Mouse (Mus musculus) adipocyte (in vitro differentiated cells): ENCODE data around the gene Map3k21.

ENCODE experiments used
- DNase-seq: peaks from one replicate; pipeline ENCODE4 v3.0.0-alpha.2; 2016; ENCODE audit warnings: low spot score

Map3k21 gene

DNA sequence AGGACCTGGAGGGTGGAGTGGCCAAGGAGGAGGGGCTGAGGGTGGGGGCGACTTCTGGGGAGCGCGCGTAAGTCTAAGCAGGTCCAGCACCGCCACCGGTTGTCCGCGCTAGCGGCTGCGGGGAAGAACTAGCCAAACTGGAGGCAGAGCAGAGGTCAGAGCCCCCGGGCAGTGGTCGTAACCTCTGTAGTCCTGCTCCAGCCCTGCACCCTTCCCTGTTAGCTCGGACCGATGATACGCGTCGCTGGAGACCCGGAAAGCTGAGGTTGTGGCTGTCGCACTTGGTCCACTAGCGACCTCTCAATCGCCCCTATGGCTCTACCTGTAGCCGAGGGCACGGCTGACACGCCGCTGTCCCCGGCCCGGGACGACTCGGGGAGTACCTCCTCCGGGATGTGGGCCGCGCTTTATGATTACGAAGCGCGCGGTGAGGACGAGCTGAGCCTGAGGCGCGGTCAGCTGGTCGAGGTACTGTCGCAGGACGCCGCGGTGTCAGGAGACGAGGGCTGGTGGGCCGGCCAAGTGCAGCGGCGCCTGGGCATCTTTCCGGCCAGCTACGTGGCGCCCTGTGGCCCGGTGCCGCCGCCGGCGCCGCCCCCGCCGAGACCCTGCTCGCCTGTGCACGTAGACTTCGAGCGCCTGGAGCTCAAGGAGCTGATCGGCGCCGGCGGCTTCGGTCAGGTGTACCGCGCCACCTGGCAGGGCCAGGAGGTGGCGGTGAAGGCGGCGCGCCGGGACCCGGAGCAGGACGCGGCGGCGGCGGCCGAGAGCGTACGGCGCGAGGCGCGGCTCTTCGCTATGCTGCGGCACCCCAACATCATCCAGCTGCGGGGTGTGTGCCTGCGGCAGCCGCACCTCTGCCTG, at the start of gene Map3k21:
TSS of gene Map3k21 (plus strand) at position 86 of the 864 bp plus-strand sequence.
- DNase-seq: no peak

DNA sequence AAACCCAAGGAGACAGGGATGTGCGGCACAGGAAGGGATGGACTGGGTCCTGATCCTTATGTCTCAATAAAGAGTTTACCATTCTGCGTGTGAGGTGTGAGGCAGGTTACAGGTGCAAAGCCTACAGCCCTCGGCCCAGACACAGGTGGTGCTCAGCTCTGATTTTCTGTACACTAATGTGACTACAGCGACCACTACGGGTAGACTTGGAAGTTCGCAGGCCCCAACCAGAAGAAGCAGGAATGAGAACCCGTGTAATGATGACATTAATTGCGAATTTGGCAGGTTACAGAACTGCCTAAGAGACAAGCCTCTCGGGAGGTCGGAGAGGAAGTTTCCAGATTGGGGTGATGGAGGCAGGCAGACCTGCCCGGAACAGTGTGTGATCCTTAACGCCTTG, 44.1 kb upstream of the Map3k21 start:
- DNase-seq: no peak

DNA sequence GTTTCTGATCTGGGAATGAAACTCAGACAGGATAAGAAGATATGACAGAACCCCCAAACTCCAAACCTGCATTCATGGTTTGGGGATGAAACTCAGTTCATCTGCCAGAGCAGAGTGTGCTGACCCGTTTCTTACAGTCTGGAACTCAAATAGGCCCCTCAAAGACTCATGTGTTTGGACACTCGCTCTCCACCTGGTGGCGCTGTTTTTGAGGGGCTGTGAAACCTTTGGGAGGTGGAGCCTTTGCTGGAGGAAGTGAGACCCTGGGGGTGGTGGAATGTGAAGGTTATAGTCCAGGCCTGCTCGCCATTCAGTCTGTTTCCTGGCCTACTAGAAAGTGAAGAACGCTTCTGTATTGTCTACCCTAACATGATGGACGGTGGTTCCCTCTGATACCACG, 41.7 kb upstream of the Map3k21 start:
- DNase-seq: no peak

DNA sequence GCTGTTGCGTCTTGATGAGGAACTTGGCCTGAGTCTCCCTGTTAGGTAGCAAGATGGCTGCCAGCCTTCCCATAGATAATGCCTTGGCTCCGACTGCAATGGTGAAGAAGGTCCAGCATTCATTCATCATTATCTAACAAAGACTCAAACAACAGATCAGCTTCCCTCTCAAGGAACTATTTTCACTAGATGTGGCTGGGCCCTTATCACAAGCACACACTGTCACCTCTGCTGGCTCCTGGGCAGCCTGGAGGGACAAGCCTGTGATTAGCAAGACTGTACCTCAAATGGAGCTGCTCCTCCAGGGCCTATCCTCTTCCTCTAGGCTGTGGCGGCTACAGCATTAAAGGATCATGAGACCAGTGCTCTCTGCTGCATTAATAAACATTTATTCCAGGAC, 40.5 kb upstream of the Map3k21 start:
- DNase-seq: no peak

DNA sequence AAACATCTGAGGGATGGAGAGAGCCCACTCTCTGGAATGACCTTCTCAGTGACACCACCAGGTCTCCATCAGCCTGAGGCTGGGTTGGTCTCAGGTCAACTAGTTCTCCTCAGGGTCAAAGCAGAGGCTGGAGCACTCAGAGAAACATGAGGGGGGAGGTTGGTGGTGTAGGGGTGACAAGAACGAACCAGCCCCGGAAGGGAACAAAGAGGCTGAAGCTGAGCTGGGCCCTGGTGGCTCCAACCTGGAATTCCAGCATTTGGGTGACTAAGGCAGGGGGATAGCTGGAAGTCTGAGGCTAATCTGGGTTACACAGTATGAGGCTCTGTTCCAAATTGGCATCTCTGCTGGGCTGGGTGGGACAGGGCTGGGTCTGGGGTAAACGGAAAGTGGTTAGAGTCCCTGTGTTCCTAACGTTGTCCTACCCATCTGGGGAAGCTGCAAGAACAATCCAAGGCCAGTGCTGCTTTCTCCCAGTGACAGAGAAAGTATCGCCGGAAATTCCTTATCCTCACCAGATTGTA, 40.0 kb upstream of the Map3k21 start:
- DNase-seq: no peak

DNA sequence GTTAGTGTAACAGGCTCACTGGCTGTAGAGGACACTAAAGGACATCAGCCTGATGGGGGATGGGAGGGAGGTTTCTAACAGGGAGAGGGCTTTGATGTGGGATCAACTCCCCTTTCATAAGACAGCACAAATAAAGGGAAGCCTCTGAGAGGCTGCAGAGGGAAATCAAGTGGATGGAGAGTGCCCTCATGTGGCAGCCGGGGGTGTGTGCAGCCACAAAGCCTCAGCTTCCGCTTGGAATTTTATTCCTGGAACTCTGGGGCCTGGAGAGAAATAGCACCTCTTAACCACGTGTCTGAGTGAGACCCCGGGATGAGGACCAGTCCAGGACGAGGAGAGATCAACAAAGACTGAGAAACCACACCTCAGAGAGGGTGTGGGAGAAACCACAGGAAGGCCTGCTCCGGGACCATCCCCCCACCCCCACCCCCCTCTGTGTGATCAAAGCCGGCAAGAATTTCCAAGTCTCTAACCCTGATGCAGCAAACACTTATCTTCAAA, 39.4 kb upstream of the Map3k21 start:
- peak; percentile 71 for DNase-seq

DNA sequence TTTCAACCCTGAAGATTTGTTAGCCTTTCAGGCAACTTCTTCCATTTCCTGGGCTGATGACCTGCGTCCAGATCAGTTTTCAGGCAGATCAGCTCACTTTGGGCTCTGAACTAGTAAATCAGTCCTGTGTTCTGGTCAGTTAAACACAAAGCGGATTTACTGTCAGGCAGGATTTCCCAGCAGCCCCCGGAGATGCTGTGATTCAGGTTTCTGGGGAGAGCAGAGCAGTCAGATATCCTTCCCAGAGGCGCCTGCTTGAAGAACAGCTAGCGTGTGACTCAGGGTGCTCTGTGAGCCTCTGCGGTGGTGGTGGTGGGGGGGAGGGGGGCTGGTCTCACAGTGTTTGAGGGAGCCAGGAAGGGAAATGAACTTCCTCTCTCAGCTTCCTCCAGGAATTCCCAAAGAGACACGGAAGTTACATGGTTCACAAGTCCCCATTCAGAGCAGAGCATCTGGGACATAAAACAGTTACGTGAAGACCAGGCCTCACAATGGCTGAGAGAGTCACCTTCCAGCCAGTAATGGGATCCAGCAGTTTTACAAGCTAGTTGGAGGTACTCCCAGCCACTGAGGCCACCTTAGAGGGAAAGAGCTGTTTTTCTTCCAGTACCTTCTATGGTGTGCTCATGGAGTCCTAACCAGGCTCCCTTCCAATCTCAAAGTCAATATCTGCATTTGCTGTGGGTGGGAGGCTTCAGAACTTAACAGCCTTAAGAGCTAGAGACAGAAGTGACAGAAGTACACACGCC, 37.6 kb upstream of the Map3k21 start:
- no peak for DNase-seq

DNA sequence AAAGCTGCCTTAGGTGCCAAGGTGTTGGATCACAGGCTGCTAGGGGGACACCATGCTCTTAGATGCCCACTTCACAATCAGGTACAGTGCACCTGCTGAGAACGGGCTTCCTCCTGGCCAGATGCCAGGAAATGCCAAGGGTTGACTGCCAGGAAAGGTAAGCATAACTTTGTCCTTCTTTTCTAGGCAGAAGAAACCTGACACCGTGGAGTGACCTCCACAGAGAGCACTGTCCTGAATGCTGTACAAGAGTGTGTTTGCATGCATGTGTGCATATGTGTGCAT, 37.1 kb upstream of the Map3k21 start:
- no peak for DNase-seq

DNA sequence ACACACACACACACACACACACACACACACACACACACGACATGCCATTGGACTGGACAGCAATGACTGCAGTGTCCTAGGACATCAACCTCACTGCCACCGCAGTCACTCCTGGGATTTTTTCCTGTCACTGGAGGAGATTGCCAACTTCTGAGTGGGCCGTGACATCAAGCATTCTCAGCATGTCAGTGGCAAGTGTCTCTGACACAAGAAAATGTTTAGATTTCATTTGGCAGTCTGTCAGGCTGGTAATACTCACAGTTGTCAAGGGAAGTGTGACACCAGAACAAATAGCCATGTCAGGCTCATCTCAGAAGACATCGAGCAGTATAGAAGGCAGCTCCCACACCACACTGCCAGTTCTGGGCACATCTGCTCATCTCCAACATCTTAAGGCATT, 29.8 kb upstream of the Map3k21 start:
- no peak for DNase-seq

DNA sequence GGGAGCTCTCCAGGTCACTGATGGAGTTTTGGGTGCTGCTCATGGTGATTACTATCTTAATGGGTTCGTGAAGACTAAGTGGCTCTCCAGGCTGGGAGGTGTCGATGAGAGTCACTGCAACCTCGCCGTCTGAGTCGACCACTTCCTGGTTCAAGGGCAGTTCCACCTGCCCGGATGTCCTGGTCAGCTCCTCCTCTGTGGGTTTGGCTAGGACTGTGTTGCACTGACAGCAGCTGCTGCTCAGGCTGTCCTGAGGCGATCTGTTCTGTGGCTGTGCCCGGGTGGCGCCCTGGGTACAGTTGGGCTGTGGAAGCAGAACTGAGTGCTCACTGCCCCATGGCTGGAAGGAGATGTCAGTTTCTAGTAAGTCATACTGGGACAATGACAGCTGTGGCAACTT, 22.7 kb upstream of the Map3k21 start:
- no peak for DNase-seq

DNA sequence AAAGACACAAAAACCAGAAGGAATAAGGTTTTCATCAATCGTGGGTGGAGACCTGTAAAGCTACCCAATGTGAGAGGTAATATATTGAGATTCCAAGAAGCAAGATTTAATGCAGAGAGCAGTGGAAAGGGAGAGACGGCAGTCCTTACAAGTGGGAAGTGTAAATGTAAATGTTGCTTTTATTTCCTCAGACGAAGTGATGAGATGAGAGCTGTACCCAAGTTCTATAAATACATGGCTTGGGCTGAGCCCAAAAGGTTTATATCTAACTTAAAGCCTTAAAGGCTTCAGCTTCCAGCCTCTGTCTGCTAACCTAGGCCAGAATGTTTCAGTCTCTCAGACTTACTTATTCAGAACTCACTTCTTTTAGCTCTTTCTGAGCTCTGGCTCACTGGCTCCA, 20.3 kb upstream of the Map3k21 start:
- no peak for DNase-seq

DNA sequence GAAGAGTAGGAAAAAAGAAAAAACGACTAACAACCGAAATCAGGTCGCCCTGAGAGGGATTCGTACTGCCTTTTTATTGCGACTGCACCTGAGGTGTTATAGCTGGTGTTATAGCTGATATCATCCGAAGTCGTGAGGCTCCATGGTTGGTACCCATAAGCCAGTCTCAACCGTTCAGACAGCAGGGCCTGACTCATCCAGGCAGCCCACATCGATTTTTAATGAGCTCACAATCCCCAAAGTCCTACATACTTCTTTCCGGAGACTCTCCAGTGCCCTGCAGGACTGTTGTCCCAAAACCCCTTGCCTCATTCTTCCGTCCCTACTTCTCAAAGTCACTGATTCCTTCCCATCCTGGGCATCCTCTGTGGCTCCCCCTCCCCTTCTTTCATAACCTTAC, 12.9 kb upstream of the Map3k21 start:
- no peak for DNase-seq

DNA sequence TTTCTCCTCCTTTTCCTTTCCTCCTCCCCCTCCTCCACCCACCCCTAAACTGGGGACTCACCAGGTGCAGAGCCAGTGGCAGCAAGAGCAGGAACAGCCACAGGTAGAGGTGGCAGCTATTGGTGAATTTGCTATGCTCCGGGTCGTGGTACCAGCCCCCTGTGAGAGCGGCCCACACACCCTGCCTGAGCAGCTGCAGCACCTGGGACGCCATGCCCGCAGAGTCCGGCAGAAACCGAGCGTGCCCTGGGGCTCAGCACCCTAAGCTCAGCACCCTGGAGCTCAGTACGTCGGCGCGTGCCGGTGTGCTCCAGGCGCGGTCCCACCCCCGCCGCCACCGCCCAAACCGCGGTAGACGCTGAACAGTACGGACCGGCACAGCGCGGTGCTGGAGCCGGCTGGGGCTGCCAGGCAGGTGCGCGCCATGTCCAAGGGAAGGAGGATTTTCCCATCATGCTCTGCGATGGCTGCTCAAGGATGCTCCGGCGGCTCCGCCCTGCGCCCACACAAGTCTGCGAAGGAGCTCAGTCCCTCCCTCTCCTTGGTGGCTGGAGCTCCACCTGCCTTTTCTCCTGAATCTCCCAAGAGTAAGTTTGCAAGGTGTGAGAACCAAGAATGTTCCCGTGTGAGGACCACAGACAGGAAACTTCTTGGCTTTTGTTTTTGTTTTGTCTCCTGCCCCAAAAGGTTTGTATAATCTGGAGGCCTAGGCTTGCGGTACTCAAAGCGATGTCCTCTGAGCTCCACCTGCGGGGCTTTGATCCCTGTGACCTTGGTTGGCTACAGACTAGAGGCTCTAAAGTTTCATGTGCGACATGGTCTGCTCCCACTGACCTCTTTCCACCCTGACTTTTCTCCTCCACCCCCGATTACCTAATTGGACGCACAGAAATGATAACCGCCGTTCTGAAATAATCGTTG, 12.1 kb upstream of the Map3k21 start, which contains the start of gene Pcnx2:
TSS of gene Pcnx2 (minus strand) at position 450 of the 921 bp plus-strand sequence.
- DNase-seq: no peak

DNA sequence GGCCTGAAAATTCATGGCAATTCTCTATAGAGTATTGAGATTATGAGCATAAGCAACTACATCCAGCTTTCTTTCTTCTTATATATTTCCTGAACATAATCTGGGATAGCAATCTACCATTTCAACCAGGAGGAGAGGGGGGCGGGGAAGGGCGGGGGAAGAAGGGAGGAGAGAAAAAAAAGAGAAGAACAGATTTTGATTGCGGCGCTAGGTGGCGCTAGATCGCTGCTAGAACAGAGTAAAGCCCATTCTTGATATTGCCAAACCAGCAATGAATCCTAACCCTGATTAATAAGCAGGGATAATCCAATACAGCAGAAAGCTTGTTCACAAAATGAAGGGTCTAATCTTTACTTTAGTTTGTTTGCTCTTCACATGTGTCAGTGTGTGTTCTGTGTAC, 11.4 kb upstream of the Map3k21 start:
- peak; percentile 72 for DNase-seq

DNA sequence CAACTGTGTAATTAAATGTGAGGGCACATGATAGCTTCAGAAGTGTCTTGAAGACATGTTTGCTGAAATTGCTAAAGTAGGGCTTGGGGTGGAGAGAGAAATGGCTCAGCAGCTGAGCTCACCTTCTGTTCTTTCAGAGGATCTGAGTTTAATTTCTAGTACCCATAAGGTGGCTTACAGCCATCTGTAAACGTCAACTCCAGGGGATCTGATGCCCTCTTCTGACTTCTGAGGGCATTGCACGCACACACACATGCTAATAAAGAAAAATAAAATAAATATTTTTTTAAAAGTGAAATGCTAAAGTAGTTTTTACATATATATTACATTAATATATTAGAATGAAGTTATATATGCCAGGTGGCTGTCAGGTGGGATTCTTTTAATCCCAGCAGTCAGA, 9.1 kb upstream of the Map3k21 start:
- DNase-seq: no peak

DNA sequence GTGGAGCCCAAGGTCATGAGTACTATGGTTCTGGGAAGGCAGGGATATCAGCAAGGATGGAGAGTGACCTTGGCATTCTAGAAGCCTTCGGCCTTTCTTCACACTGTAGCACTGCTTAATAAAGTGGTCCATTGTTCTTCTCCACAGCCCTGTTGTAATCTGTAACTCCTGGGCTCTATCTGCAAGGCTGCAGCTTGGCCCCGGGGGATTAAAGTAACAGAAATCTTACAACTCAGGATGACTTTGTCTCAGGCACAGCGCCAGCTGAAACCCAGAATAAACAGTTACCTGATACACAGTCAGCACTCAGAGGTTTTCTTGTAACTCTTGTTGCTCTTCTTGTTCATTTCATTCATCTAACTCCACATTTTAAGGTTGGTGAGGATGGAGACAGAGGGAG, 7.7 kb upstream of the Map3k21 start:
- no peak for DNase-seq

DNA sequence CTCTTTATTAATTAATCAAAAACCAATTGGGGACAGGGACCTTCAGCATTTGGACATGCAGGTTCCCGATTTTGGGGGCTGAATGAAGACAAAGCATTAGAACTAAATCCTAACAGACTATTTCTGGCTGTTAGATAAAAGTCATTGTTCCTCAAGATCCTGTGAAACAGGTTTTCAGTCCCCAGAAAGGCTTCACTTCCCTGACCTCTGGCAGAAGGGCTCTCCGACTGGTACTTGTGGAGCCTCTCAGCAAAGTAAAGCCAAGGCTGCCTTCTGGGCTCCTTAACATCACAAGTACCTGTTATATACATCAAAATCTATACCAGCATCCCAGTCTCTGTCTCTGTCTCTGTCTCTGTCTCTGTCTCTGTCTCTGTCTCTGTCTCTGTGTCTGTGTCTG, 4.9 kb upstream of the Map3k21 start:
- DNase-seq: no peak

DNA sequence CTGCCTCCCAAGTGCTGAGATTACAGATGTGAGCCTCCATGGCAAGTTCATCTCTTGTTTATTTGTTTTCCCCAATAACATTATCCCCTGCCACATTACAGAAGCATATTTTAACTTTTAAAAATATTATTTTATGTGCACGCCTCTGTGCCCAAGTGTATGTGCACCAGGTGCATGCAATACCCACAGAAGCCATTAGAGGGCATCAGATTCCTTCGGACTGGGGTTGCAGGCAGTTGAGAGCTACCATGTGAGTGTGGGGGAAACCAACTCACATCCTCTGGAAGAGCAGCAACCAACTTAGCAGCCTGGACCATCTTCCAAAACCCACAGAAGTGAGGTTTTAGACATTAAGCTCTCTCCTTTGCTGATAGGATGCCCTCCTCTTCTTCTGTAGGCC, 2.9 kb upstream of the Map3k21 start:
- DNase-seq: no peak

DNA sequence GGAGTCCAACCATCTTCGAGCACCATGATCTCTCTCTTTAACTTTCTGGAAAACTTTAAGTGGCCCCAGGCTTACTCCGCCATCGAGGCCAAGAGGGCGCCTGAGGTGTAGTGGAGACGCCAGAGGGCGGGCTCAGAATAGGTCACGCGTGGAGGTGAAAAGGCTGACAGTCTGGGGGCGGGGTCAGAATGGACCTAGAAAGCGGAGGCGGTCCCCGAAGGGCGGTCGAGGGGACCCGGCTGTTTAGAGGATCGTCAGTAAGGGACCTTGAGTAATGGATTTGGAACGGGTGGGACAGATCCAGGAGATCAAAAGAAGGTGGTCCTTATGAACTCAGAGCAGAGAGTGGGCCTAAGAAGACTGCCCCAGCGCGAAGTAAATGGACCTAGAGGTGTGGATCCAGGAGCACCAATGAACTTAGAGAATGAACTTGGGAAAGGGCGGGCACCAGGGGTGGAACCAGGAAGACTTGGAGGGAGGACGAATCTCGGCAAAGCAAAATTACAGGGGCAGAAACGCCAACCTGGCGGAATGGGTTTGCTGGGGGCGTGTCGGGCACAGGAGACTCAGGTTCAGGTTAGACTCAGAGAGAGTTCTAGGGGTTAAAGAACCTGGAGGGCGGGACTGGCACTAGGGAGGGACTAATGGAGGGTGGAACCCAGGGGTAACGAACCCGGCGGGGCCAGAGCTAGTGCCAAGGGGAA, 437 bp upstream of the Map3k21 start:
- no peak for DNase-seq

DNA sequence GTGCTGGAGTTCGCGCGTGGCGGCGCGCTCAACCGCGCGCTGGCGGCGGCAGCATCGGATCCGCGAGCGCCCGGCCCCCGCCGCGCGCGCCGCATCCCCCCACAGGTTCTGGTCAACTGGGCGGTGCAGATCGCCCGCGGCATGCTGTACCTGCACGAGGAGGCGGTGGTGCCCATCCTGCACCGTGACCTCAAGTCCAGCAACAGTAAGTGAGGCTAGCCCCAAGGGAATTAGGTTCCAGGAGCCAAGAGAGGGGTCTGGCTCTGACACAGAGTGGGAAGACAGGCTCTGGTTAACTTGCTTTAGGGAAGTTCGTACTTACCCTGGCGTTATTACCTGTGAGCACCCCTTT, 955 bp downstream of the Map3k21 start:
- no peak for DNase-seq

DNA sequence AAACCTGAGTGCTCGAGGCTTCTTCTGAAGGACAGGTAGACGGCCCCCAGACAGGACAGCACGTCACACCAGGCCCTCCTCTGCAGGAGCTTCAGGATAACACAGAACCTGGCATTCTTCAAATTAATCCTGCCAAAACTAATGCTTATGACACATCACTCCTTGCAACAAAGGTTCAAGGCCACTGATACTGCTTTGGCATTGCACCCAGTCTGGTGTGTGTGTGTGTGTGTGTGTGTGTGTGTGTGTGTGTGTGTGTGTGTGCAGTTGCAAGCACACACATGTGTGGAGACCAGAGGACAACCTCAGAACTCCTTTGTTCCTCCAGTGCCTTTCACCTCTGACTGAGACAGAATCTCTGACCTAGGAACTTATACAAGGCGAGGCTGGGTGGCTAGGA, 3.0 kb downstream of the Map3k21 start:
- DNase-seq: no peak

DNA sequence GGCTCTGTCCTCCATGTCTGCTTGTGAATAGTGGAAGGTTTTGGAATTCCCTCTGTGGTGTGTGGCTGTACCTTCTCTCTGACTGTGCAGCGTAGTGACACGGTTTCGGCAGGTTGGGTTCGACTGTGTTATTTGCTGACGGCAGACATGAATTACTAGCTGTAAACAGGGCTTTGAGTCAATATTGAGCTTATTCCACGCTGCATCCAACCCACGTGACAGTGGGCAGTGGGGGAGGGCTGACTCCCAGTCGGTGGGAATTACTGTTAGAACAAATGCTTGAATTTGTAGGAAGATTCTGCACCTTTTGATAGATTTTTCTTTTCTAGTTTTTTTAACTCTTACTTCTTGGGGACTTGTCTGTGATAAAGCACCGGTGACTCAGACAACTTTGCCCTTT, 4.1 kb downstream of the Map3k21 start:
- no peak for DNase-seq
